Mouse (Mus musculus) kidney, postnatal 4 days (tissue): Measurements from ENCODE around the gene Krtap4-1.
"Not testable (repeated sequence)": the region's sequence is repeated elsewhere in the genome, so short reads cannot be mapped to it uniquely, and the experiment has no call there.

Source experiments
- DNase-seq, 2 experiments: peaks; one replicate each; pipeline ENCODE4 v3.0.0; 2021; ENCODE audit warnings: mixed read lengths in 2 of 2

Krtap4-1 gene

GRCm38 (mm10) chr11:99628138-99628537, at the start of gene Krtap4-1:
Krtap4-1 (minus strand) TSS chr11:99628238.
- DNase-seq = no peak

GRCm38 (mm10) chr11:99665860-99666259, 37.8 kb upstream of the Krtap4-1 start, which contains the start of gene Krtap4-6:
Krtap4-6 (minus strand) TSS chr11:99665960.
- DNase-seq = no peak

GRCm38 (mm10) chr11:99662802-99663201, 34.8 kb upstream of the Krtap4-1 start:
- no peak for DNase-seq

GRCm38 (mm10) chr11:99659256-99659655, 31.2 kb upstream of the Krtap4-1 start:
- no peak for DNase-seq

GRCm38 (mm10) chr11:99658467-99659010, 30.5 kb upstream of the Krtap4-1 start, which contains the start of gene Gm11563:
Gm11563 (minus strand) TSS chr11:99658960.
- not testable (repeated sequence) for DNase-seq

GRCm38 (mm10) chr11:99657051-99657450, 29.0 kb upstream of the Krtap4-1 start:
- no peak for DNase-seq

GRCm38 (mm10) chr11:99650136-99650535, 22.1 kb upstream of the Krtap4-1 start, which contains the start of gene Gm11555:
Gm11555 (minus strand) TSS chr11:99650236.
- DNase-seq = no peak

- DNase-seq = no peak
Observed at GRCm38 (mm10) chr11:99646444-99646843, 18.4 kb upstream of the Krtap4-1 start.

- DNase-seq = no peak
Observed at GRCm38 (mm10) chr11:99644351-99644750, 16.3 kb upstream of the Krtap4-1 start.

- DNase-seq = not testable (repeated sequence)
Observed at GRCm38 (mm10) chr11:99643635-99644139, 15.6 kb upstream of the Krtap4-1 start, which contains the start of gene Krtap4-7. Krtap4-7 (minus strand) TSS chr11:99644089.

- DNase-seq = no peak
Observed at GRCm38 (mm10) chr11:99640926-99641325, 12.9 kb upstream of the Krtap4-1 start.

GRCm38 (mm10) chr11:99637086-99637485, 9.0 kb upstream of the Krtap4-1 start:
- DNase-seq = no peak

- no peak for DNase-seq
Observed at GRCm38 (mm10) chr11:99634653-99635134, 6.7 kb upstream of the Krtap4-1 start, which contains the start of gene Krtap4-2. Krtap4-2 (minus strand) TSS chr11:99635084.

- DNase-seq = no peak
Observed at GRCm38 (mm10) chr11:99633293-99633692, 5.3 kb upstream of the Krtap4-1 start.

- DNase-seq = no peak
Observed at GRCm38 (mm10) chr11:99630890-99631289, 2.9 kb upstream of the Krtap4-1 start.

GRCm38 (mm10) chr11:99620335-99620734, 7.7 kb downstream of the Krtap4-1 start, which contains the start of gene Gm11562:
Gm11562 (minus strand) TSS chr11:99620435.
- DNase-seq = no peak

- no peak for DNase-seq
Observed at GRCm38 (mm10) chr11:99614796-99615363, 13.2 kb downstream of the Krtap4-1 start, which contains the start of gene Krtap2-4. Krtap2-4 (minus strand) TSS chr11:99614846.

- not testable (repeated sequence) for DNase-seq
Observed at GRCm38 (mm10) chr11:99610089-99610488, 17.9 kb downstream of the Krtap4-1 start, which contains the start of gene Gm11937. Gm11937 (minus strand) TSS chr11:99610189.

GRCm38 (mm10) chr11:99609126-99609525, 18.9 kb downstream of the Krtap4-1 start:
- no peak for DNase-seq

- DNase-seq = not testable (repeated sequence)
Observed at GRCm38 (mm10) chr11:99603208-99603607, 24.8 kb downstream of the Krtap4-1 start, which contains the start of gene Gm11938. Gm11938 (minus strand) TSS chr11:99603308.

GRCm38 (mm10) chr11:99597742-99598141, 30.3 kb downstream of the Krtap4-1 start, which contains the start of gene Krtap9-3:
Krtap9-3 (minus strand) TSS chr11:99598105.
- not testable (repeated sequence) for DNase-seq

GRCm38 (mm10) chr11:99590981-99591380, 37.1 kb downstream of the Krtap4-1 start, which contains the start of gene Krtap1-3:
Krtap1-3 (minus strand) TSS chr11:99591339.
- DNase-seq = no peak

- no peak for DNase-seq
Observed at GRCm38 (mm10) chr11:99585096-99585495, 42.9 kb downstream of the Krtap4-1 start.
